Mouse (Mus musculus) large intestine, adult 2 months (tissue): ENCODE measurements around the gene Mrpl43. TPM values are rescaled to one million over a fixed set of nuclear protein-coding genes. Genes with fewer than 3 reads are reported as not detected.

Source experiments
- DNase-seq: peaks from one replicate; pipeline ENCODE4 v3.0.0-alpha.2; 2012; ENCODE audit warnings: low read depth, low spot score
- WGBS: fragments of 180-500 bp; shearing (Covaris S2); methylation state at CpG from one replicate; pipeline ENCODE4 v1.1.7; 2018; 5-methylcytosine and 5-hydroxymethylcytosine counted together
- polyA plus RNA-seq: library from polyadenylated mRNA; depleted of rRNA; stranded (reverse); fragments of >200 nt; gene quantifications from 2 replicates; pipeline ENCODE4 v1.2.3, GENCODE M21; 2012

Mrpl43 gene
- polyA plus RNA-seq, 1 experiment = 73.1 TPM

DNA sequence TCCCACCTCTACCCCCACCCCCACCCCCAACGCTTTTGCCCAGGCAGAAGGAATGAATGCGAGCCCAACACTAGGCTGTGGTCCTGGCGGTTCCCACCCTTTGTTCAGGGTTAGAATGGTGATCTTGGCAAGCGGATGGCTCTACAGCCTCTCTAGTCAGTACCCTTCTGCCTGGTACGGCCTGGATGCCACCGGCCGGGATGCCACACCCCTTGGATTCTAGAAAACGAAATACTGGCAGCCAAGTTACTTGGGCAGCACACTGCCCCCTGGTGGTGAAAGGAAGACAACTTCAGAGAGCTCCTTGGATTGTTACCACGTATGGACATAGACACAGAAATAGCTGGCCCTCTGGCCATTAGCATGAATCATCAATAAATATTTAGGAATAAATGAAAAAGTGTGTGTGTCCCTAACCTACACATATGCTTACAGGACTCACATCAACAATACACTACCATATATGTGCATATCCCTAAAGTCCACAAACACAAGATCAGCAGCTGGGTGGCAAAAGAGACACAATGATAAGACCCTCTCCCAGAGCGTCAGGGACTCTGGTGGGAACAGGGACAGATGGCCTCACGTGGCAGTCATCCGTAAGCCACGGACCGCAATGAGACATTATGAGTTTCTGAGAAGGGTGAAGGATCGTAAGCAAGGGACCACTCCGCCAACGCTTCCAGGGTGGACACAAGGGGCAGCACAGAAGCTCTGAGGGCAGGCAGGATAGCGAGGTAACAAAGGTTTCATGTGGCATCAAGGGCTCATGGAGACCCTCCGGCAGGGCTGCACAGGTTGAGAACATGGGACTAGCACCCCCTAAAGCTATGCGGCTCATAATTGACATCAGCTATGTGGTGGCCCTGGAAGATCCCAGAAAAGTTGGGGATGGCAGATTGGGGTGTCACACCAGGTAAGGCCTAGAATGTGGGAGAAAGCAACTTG is 24.8 kb upstream of the Mrpl43 start:
- peak; percentile 91 for DNase-seq

DNA sequence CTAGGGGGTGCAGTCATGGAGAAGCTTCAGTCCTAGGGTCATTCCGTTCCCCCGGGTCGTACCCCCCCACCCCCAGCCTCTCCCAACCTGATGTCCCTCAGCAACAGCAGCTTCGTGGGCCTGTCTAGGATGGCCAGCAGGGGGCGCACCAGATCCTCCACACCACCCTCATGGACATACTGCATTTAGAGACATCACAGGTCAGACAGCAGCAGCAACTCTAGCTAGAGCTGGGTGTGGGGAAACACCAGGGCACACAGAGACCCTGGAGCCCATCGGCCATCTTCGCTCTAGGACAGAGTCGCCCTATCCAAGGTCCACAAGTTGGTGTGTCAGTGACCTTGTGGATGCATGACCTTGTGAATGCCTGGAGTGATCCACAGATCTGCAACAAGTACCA is 23.9 kb upstream of the Mrpl43 start:
- WGBS = 28% methylated on average over 8 of the region's 8 CpGs
- no peak for DNase-seq

More for the DNA sequence above, 24.8 kb upstream of the Mrpl43 start:
- WGBS = 30% methylated on average over 20 of the region's 20 CpGs

DNA sequence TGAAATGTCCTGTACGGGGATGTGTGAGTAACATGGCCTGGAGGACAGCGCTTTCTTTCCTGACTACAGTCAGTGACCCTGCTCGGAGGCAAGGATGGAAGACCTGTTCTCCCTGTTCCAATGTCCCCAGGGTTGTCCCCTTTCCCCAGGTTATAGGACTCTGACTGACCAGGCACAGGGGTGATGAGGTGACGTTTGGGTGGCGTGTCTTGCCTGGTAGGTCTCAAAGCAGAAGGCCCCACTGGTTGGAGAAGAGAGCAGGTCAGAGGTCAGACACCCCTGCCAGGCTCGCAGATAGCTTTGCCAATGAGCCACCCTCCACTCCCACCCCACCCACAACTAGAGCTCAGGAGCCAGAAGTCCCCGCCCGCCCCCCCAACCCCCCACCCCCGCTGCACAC is 23.3 kb upstream of the Mrpl43 start:
- WGBS = 63% methylated on average over 9 of the region's 9 CpGs
- DNase-seq = no peak

- no peak for DNase-seq
- 67% methylated on average over 19 of the region's 19 CpGs for WGBS
Observed at GRCm38 (mm10) chr19:45028746-45029145, 22.5 kb upstream of the Mrpl43 start.

- WGBS = 53% methylated on average over 6 of the region's 6 CpGs
- DNase-seq = no peak
Observed at GRCm38 (mm10) chr19:45027848-45028247, 21.6 kb upstream of the Mrpl43 start.

- WGBS = 44% methylated on average over 6 of the region's 6 CpGs
- DNase-seq = no peak
Observed at GRCm38 (mm10) chr19:45026958-45027670, 20.9 kb upstream of the Mrpl43 start.

DNA sequence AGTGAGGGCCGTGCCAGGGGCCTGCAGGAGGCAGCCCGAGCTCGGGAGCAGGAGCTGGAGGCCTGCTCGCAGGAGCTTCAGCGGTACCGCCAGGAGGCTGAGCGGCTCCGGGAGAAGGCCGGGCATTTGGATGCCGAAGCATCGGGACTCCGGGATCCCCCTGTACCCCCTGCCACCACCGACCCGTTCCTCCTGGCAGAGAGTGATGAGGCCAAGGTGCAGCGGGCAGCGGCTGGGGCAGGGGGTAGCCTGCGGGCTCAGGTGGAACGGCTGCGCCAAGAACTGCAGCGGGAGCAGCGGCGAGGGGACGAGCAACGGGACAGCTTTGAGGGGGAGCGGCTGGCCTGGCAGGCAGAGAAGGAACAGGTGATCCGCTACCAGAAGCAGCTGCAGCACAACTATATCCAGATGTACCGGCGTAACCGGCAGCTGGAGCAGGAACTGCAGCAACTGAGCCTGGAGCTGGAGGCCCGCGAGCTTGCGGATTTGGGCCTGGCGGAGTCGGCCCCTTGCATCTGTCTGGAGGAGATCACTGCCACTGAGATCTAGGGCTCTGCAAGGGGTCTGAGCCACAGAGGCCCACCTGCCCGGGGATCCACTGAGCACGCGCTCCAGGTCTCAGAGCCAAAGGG is 19.8 kb upstream of the Mrpl43 start:
- no peak for DNase-seq
- WGBS = 90% methylated on average over 37 of the region's 37 CpGs

DNA sequence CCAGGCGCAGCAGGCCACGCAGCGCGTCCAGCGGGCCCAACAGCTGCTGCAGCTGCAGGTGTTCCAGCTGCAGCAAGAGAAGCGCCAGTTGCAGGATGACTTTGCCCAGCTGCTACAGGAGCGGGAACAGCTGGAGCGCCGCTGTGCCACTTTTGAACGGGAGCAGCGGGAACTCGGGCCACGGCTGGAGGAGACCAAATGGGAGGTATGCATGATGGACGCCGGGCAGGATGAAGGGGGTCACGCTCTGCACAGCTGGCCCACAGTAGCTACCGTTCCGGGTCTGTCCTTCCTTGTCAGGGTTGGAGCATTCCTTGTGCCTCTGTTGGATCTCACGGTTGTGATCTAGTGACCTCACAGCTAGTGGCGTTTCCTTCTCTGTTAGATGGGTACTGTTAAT is 18.5 kb upstream of the Mrpl43 start:
- DNase-seq = no peak
- 85% methylated on average over 20 of the region's 20 CpGs for WGBS

DNA sequence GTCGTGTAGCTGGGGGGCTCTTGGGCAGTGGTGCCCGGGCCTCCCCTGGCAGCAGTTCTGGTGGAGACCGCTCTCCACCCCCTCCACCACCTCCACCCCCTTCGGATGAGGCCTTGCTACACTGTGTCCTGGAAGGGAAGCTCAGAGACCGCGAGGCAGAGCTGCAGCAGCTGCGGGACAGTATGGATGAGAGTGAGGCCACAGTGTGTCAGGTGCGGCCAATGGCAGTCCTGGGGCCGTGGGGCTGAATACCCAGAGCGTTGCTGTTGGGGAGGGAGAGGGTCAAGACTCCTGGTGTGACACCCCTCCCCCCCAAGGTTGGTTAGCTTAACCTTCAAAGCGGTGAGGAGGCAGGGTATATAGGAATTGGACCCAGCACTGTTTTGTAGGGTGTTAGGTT is 17.8 kb upstream of the Mrpl43 start:
- no peak for DNase-seq
- 80% methylated on average over 11 of the region's 11 CpGs for WGBS

DNA sequence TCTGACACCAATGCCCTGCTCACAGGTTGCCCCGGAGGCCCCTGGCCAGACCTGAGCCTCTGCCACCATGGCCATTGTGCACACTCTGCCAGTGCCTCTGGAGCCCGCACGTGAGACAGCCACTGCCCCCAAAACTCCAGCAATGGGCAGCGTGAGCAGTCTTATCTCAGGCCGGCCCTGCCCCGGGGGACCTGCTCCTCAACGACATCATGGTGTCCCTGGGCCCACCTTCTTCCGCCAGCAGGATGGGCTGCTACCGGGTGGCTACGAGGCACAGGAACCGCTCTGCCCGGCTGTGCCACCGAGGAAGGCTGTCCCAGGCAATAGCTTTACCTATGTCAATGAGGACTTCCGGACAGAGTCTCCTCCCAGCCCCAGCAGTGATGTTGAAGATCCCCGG is 15.1 kb upstream of the Mrpl43 start:
- 79% methylated on average over 15 of the region's 15 CpGs for WGBS
- no peak for DNase-seq

- WGBS = 12% methylated on average over 6 of the region's 6 CpGs
- no peak for DNase-seq
Observed at GRCm38 (mm10) chr19:45020348-45020747, 14.1 kb upstream of the Mrpl43 start.

- DNase-seq = no peak
- 5% methylated on average over 13 of the region's 13 CpGs for WGBS
Observed at GRCm38 (mm10) chr19:45018351-45018831, 12.1 kb upstream of the Mrpl43 start.

- DNase-seq = no peak
Observed at GRCm38 (mm10) chr19:45017909-45018308, 11.7 kb upstream of the Mrpl43 start.

DNA sequence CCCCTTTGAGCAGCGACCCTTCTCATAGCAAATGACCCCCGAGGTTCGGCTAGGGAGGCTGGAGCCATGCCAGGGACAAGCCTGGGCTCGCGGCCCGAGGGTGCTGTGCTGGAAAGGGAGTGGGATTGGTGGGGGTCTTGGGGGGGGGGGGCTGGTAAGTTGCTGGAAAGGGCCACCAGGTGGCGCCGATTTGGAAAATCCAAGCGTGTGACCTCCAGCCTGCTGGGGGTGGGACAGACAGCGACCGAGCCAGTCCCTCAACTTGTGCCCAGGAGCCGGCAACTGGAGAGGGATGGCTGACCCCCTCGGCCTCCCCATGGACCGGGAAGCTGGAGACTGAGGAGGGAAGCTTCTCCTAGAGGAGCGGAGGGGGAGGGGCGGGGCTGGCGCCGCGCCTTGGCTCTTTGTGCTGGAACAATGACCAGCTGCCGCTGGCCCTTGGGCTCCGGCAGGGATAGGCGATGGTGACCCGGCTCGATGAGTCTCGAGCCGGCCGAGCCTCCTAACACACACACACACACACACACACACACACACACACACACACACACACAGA is 11.1 kb upstream of the Mrpl43 start:
- DNase-seq = no peak
- WGBS = under 1% methylated on average over 27 of the region's 27 CpGs

More at GRCm38 (mm10) chr19:45017909-45018308, 11.7 kb upstream of the Mrpl43 start:
- 2% methylated on average over 45 of the region's 48 CpGs for WGBS

GRCm38 (mm10) chr19:45016341-45017215 is 10.3 kb upstream of the Mrpl43 start:
- no peak for DNase-seq
- under 1% methylated on average over 18 of the region's 18 CpGs for WGBS

DNA sequence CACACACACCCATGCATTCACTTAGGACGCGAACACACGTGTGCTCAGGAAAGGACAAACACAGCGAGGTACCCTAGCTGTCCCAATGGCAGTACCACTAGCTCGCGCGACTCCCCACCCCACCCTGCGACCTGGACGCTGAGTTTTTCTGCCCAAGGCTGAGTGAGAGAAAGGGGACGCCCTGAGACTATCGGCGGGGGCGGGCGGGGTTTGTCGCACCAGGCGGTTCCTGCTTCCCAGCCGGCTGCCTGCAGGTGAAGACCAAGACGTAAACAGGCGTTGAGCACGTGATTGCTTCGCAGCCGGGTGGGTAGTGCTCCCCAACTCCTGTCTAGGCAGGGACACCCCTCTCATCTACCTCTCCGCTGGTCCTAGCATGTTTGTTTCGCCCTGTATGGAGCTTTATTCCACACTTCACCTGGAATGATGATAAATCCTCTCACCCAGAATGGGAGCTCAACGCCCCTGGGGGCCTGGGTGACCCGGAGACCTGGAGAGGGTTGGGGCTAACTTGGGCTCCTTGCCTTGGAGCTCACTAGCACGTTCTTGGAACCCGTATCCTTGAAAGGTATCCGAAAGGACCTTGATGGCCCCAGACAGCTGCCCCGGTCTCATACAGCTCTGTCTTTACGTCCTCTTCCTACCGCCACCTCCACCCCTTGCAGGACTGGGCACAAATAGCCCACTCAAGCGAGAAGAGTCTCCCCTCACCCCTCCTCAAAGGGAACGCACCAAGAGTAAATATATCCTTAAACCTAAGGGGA is 9.5 kb upstream of the Mrpl43 start:
- no peak for DNase-seq
- under 1% methylated on average over 34 of the region's 34 CpGs for WGBS

DNA sequence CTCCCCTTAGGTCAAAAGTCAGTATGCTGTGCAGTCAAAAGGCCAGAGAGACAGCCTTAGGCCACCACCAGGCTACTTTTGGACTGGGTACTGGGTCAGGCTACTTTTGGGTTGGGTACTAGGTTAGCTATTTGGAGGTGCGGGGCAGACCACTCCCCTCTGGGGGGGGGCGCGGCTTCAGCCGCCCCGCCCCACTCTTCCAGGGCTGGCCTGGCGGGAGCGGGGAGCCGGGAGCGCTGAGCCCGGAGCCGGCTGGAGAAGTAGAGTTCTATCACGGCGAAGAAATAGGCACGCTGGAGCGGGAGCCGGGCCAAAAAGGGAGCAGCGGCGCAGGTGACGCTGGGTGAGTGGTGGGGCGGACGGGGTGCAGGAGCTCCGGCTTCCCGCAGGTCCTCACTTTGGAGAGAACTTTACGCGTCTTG is 8.8 kb upstream of the Mrpl43 start:
- WGBS = under 1% methylated on average over 25 of the region's 25 CpGs
- DNase-seq = no peak

DNA sequence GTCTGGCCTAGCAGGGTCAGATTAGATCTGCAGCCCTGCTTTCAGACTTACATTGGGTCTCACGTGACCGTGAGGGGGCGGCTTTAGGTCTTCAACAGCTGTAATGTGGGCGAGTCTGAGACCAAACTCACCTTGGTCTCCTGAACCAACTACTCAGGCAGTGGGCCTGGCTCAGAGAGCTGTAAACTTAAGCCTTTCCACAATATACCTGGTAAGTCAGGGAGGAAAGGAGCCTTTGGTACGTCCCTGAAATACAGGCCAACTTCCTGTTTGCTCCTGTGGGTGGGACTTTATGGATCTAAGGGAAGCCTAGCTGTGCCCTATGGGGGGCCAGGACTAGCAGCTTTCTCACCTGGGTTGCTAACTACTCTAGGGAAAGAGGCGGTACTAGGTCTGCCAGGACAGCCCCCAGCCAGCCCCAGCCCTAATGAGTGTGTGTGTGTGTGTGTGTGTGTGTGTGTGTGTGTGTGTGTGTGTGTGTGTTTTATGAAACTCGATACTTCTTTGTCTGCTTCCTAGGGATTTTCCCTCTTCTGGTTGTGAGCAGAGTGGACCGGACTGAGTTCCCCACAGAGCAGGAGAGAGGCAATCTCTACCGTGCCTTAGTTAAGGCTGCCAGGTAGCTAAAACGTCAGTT is 8.2 kb upstream of the Mrpl43 start, which contains the start of gene Lzts2:
Gene Lzts2 (plus strand): TSS at position 80 of the 637 bp plus-strand sequence.
- 9% methylated on average over 10 of the region's 10 CpGs for WGBS
- peak; percentile 78 for DNase-seq
